Mouse (Mus musculus): Measurements from ENCODE around the gene Dbndd2.

DNA sequence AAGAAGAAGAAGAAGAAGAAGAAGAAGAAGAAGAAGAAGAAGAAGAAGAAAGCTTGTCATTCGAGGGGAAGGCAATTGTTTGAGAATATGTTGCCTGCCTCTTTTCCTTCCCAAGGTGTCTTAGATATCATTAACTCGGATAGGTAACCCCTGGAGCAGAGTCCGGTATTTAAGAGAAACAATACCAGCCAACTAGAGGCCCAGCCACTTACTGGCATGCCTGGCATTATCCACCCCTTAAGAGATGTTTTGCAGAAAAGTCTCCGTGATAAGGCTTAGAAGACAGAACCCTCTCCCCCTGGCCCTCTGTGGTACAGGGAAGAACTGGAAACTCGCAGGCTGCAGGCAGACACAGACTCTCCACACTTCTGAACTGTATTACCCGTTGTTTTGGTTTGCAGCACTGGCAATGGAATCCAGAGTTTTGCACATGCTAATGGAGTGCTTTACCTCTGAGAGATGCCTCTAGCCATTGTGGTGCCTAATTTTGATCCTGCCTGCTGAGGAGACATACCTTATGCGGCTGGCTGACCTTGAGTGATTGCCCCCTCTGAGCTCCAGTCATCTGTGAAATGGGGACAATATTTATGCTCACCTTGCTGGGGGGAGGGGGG, 31.9 kb upstream of the Dbndd2 start:
- no peak for TF ChIP-seq CTCF (IDR thresholded peaks at IDR 0.05; ENCODE audit: low read depth, low read length)
- TF ChIP-seq POLR2A (IDR thresholded peaks at IDR 0.05; ENCODE audit: extremely low read depth, insufficient read depth, low read length), result no peak

Measured in liver, adult 2 months (tissue).